Mouse (Mus musculus) neutrophil, adult 5-6 weeks (primary cell): Measurements from ENCODE around the gene Ptprf. TPM values are rescaled to one million over a fixed set of nuclear protein-coding genes. Genes with fewer than 3 reads are reported as not detected.

Experiments
- ATAC-seq: fragments of 151-379, 151-347 bp; 2 replicates; pipeline ENCODE4 v1.8.0; 2017; ENCODE audit warnings: mild to moderate bottlenecking, moderate TSS enrichment; ENCODE audit not compliant: insufficient number of reproducible peaks, poor library complexity, low FRiP score, severe bottlenecking; ENCODE audit errors: extremely low read depth
- total RNA-seq: library from RNA; stranded (forward); fragments of 200-1000 nt; gene quantifications from 2 replicates; pipeline ENCODE4 v1.2.3, GENCODE M21; 2017

Ptprf gene
- total RNA-seq = 0.23 and 0.49 TPM in 2 replicates

DNA sequence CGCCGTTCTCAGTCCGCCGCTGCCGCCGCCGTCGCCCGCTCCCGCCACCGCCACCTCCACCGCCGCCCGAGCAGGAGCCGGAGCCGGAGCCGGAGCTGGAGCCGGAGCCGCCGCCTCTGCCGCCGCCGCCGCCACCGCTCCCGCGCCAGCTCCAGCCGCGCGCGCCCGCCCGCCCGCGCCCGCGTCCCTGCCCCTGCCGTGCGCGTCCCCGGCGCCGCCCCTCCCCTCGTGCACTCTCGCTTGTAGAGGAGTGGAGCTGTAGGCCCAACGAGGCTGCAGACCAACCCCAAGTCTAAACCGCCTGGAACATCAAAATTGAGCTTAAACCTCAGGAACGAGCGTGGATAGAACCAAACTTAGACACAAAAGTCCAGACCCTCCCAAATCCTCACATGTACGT is at the start of gene Ptprf:
Gene Ptprf, minus strand, starts transcription at position 175 of the 400 bp plus-strand sequence.
- ATAC-seq = no peak

DNA sequence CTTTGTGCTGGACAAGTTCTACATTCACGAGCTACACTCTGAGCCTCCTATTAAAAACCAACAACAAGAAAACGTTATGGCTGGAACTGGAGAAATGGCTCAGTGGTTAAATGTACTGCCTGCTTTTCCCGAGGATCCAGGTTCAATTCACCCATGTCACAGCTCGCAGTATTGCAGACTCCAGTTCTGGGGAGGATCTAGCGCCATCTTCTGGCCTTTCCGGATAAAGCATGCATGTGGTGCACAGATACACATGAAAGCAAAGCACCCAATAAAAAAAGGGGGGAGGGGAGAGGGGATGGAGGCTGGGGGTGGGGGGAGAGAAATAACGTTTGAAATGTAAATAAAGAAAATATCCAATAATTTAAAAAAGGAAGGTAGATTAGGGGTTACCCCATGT is 45.5 kb upstream of the Ptprf start:
- no peak for ATAC-seq

DNA sequence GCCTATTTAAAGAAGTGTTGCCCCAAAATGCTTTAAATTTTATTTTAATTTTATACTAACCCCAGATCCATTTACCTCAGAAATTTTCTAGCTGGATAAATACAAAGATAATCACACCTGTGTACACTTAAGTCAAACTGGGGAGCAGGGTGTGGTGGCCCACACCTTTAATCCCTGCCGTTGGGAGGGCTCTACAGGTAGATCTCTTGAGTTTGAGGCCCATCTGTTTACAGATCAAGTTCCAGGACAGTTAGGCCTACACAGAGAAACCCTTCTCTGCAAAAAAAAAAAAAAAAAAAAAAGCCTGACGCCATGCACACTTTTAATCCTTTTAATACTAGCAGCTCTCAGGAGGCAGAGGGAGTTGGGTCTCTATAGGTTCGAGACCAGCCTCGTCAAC is 44.8 kb upstream of the Ptprf start:
- ATAC-seq = no peak

DNA sequence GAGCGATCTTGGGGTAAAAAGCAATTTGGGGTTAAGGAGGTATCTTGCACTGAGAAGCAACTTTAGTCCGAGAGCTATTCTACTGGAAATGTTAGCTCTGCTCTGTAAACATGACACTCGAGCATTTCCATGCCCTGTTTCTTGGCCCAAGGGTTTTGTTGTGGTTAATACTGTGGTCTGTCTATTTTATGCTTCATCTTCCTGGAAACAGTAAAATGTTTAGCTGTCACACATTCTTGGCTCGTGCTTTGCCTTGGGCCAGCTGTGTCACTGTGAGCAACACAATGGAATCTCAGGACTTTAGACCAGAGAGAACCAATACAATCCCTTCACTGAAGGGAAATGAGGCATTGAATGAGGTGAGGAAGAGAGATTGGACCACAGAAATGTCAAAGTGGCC is 40.6 kb upstream of the Ptprf start:
- ATAC-seq = no peak

DNA sequence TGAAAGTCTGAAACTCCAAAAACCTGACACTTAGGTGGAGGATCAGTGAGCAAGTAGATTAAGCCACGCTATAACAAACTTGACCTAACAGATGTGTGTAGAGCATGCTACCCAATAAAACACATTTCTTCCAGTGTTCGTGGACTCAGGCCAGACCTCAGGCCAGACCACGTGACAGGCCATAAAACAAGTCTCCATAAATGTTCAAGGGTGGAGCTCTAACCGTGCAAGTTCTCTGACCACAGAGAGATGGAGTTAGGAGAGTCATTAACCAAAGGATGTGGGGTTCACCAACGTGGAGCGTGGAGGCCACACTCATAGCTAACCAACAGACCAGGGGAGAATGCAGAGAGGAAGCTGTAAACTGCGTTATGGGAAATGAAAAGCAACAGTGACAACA is 35.3 kb upstream of the Ptprf start:
- no peak for ATAC-seq

DNA sequence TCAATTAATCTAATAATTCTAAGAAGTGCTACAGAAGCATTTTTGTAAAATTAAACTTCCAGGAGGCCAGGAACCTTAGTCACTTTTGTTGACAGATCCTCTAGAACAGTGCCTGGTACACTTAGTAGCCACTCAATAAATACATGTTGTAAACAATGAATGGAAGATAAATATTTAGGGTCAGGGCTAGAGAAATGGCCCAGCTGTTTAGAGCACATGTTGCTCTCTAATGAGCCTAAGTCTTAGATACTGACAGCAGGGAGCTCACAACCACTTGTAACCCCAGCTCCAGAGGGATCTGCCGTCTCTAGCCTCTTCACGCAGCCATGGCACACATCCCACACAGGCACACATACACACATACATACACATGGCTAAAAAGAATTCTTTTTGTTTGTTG is 29.4 kb upstream of the Ptprf start:
- ATAC-seq = no peak

DNA sequence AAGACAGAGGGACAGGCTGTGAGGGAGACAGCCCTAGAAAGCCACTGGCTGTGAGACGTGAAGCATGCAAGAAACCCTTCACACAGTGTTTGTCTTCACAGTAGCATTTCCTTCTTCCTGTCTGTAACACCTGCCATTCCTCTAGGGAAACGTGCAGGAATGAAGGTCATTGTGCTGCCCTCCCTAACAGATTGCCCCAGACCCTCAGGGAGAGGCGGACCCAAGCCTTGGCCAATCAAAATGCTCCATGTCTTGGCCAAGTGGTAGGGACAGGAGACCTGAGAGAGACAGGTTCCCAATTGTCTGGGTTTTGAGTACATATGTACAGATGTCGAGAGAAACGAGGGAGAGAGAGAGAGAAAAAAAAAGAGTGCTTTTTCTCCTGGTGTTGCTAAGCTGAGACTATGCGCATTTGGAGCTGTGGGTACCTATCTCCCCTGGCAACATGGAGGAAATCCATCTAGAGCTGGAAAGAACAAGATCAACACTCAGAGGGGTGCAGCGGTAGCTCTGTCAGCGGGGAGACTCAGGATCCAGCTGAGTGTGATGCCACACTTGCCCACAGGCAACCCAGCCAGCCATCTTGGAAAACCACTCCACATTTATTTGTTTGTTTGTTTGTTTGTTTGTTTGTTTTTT is 28.6 kb upstream of the Ptprf start:
- no peak for ATAC-seq

DNA sequence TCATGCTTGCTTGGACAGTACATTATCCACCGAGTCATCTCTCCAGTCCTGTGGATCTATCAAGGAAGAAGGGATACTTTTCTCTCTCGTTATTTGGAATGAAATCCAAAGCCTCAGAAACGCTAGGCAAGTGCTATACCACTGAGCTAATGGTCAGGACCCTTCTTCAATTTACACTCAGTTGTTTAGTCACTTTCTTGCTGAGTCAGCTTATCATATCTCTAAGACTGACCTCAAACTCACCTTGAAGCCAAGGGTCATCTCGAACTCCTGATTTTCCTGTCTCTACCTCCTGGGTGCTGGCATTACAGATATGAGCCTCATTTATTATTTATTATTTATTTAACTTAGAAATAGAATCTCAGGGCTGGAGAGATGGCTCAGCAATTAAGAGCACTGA is 25.5 kb upstream of the Ptprf start:
- ATAC-seq = no peak

DNA sequence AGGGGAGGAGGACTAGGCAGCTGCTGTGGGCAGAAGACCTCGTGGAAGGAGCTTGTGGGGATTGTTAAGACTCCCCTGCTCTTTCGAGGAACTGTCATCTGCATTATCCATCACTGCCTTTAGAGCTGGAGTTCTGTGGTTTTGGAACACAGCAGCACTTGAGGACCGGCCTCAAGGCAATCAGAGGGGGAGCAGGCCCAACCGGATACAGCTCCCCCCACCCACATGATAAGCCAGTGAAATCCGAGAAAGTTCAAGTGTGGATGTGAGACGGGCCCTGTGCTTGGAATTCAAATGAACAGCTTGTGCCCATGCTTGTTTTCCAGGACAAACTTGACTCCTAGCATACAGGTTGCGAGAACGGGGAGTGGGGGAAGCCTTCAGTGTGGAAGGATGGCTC is 24.1 kb upstream of the Ptprf start:
- no peak for ATAC-seq

DNA sequence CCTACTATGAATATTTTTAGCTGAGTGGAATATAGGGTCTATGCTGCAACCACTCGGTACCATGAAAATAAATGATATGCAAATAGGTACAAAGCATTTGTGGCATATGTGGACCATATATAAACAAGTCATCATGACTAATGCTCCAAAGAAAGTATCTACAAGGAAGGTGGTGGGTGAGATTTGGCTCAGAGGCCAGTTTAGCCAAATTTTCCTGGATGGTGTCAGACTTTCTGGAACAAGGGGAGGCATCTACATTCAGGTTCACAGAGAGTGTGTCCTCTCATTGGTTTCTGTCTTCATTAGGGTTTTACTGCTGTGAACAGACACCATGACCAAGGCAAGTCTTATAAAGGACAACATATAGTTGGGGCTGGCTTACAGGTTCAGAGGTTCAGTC is 19.3 kb upstream of the Ptprf start:
- no peak for ATAC-seq

DNA sequence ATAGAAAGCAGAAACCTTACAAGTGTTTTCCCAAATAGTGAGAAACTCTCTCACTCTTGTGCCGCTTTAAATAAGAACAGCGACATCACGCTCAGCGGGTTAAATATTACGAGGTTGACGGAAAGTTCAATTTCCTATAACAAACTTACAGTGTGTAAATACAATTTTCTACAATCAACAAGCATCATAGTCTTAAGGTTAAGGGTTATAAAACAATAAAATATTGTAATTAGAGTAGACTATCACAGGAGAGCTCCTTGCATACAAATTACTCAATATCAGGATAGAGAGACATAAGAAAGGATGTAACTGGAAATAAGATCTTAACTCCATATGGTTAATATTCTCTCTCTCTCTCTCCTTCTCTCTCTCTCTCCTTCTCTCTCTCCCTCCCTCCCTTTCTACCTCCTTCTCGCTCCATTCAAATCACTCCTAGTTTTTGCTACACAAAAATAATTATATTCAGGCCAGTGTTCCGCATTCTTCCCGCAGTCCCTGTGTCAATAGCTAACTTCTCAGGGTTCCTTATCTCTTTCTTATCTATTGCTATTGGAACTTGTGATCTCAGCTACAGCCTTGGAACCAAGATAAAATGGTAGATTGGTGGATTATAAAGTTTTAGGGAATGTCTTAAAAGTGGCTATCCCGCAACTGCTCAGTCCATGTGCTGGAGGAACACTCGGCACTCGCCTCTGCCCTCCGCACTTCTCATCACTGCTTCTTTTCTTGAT is 16.5 kb upstream of the Ptprf start:
- ATAC-seq = no peak

DNA sequence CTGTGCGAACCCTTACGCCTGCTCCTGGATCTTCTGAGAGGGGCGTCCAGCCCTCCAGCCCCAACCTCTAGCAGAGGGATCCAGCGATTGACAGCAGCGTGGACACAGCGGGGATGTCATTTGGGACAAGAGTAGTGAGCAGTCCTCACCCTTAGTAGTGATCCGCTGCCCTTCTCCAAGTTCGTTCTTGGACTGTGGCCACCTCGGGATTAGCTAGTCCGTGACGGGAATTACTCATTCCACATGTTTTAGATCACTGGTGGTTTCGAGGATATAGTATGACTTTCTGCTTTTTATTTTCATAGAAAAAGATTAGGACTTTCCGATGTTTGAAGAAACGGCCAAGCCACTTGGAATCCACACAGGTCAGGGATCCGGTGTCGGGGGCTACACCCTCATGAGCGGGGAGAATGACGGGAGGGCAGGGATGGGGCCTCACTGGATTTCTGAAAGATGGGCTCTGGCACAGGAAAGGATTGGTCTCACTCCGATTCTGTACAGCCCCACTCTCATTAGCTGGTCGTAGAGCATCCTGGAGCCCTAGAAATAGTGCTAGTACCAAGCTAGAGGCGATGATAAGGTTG is 15.0 kb upstream of the Ptprf start:
- no peak for ATAC-seq

DNA sequence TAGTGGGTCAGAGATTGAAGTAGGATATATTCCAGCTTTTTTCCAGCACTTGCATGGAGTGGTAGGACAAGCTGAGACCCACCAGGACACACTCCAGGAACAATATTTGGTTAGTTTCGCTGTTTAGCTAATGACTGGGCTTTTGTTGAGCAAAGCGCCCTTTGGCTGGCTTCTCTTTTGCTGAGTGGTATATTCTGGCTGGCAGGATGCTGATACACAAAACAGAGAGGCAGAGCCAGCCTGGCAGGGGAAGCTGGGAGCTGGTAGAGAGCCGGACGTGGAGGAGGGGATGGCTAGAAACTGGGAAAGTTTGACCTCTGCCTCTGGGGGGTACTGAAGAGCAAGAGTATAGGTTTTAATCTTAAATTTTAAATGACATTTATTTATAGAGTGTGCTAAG is 13.8 kb upstream of the Ptprf start:
- no peak for ATAC-seq

DNA sequence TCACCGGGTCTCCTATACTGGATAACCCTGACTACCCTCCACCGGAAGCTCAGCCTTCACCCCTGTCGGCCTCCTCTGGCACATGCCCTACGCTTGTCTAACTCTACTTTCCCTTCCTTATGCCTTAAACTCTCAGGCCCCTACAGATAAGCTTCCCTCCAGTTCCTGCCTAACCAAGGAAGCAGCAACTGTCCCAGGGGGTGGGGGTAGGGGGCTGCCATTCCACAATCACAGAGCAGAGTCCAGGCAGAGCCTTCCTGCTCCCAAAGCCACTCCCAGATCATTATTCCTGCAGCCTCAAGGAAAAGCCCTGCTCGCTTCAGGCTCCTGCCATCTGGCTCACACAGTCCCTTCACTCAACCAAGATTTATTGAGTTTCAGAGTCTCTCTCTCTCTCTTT is 6.6 kb upstream of the Ptprf start:
- no peak for ATAC-seq

DNA sequence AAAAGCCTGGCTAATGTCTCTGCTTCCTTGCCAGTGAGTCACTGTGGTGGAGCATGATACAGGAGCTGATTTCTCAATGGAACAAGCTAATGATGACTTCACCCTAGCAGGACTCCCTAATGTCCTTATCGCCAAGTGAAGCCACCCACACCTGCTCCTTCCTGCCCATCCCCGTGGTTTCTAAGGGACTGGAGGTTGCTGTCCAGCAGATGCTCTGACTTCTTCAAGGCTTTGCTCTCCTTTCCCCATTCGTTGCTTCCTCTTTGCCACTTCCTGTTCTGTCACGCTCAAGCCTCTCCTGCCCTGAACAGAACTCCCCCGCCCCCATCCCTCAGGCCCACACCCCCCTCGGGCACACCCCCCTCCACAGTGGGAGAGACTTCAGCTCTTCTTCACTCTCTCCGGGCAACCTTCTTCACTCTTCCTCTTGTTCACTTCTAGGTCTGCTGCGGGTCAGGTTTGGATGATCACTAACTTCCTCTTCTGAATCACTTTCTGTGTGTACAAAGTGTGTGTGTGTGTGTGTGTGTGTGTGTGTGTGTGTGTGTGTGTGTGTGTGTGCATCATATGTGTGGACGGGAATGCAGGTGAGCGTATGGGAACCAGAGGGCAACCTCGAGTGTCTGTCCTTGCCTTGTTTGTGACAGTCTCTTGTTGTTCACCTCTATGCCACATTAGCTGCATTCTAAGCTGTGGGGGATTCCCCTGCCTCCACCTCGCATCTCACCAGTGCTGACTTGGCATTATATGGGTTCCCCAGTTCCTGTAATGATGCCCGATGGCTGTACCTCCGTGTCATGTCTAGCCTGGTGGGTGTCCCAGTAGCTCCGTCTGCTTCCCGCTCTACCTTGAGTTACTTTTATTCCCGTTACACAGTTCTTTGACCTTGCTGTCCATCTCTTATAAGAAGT is 4.7 kb upstream of the Ptprf start:
- ATAC-seq = peak; percentile 43

DNA sequence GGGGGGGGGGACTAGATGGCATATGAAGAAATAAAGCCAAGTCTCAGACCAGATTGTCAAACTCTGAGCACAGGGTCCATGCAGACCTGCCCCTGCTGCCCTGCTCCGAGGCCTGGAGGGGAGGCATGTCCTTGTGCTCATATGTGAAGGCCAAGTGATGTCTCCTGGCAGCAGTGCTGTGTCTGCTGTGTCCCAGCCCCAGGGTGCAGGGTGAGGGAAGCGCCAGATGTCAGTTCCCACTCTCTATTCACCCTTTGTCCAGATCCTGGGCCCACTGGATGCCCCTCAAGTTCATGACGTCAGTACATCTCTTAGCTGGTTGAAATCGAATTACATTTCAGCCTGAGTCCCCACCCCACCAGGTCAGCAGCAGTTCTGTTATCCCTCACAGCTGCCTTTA is 3.6 kb upstream of the Ptprf start:
- no peak for ATAC-seq

DNA sequence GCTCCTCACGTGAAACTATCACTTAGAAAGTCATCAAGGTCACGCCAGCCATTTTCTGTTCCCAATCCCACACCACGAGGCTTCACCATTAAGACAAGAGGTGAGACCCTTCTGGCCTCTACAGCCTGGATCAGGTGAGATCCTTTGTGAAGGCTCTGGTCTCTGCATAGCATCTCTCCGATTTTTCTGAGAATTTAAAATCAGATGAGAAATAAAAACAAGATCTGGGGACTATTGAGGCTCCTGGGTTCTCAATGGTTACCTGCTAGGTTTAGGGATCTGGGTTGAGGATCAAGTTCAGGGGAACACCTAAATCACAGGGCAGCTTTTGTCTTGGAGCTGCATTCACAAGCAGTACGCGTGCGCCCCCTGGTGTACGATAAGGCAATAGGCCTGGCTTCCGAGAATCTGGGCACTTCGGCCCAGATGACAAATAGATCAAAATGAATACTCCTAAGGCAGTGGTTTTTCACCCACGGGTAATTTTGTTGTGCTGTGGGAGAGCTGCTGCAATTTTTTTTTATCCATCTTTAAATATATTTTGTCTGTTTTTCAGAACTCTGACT is 1.6 kb upstream of the Ptprf start:
- peak; percentile 47; the same call in 1 of the 2 replicates for ATAC-seq

DNA sequence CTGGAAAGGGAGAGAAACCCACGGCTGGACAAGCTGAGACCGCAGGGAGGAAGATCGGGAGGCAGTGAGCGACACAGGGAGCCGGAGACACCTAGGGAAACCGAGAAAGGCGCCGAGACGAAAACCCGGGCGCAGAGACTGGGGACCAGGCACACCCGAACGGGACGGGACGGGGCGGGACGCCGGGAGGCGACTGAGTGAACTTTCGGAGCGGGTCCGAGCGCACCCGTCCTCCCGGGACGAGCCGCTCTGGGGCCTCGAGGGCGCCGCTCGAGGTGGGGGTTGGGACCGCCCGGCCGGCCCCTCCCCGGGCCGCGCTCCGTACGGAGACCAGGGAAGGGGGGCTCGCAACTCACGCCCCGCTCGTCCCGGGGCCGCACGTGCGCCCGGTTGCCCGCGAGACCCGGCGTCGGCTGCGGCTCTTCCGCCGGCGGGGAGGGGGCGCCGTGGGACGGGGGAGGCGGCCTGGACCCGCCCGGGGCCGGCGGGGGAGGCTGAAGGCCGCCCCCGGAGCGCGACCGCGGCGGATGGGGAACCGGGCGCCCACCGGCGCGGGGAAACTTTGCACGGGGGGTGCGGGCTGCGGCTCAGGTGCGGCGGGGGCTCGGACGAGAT is 682 bp downstream of the Ptprf start:
- ATAC-seq = no peak

DNA sequence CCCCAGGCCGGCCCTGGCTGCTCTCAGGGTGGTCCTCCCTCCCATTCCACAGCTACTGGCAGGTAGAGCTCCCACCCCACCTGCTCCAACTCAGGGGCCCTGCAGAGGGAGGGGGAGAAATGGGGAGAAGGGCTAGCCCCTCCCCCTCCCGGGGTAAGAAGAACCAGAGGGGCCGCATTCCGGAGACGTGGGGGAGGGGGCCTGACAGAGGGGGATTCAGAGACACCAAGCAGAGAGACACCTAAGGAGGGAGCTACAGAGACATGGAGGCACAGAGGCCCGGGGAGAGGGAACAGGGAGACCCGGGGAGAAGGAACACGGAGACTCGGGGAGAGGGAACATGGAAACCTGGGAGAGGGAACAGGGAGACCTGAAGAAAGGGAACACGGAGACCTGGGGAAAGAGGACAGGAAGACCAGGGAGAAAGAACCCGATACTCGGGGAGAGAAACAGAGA is 1.2 kb downstream of the Ptprf start:
- no peak for ATAC-seq
